Mouse (Mus musculus) macrophage (primary cell): ENCODE data around the gene Marcksl1. TPM values are rescaled to one million over a fixed set of nuclear protein-coding genes. Genes with fewer than 3 reads are reported as not detected.
"Not testable (repeated sequence)": the region's sequence is repeated elsewhere in the genome, so short reads cannot be mapped to it uniquely, and the experiment has no call there.

Experiments
- H3K27ac ChIP-seq: fragments of 350-480 bp; formaldehyde crosslinking; 2 replicates; pipeline ENCODE4 v1.9.0; 2021
- H3K36me3 ChIP-seq: fragments of 350-480 bp; formaldehyde crosslinking; 2 replicates; pipeline ENCODE4 v1.9.0; 2021; ENCODE audit errors: inconsistent target
- H3K4me3 ChIP-seq: fragments of 350-480 bp; formaldehyde crosslinking; 2 replicates; pipeline ENCODE4 v1.9.0; 2021; ENCODE audit errors: inconsistent target
- H3K79me2 ChIP-seq: fragments of 350-480 bp; formaldehyde crosslinking; 2 replicates; pipeline ENCODE4 v1.9.0; 2021; ENCODE audit errors: inconsistent target
- WGBS: methylation state at CpG from one replicate; pipeline ENCODE4 v1.1.7; 2026; ENCODE audit warnings: inconsistent platforms; ENCODE audit not compliant: missing documents; 5-methylcytosine and 5-hydroxymethylcytosine counted together
- polyA plus RNA-seq: library from polyadenylated mRNA; stranded (reverse); fragments of 250-400 nt; gene quantifications from 3 replicates; pipeline ENCODE4 v1.2.4, GENCODE M21; 2018; ENCODE audit warnings: inconsistent platforms

Marcksl1 gene
- polyA plus RNA-seq, 1 experiment from 2014 or later = 18.5 TPM

DNA sequence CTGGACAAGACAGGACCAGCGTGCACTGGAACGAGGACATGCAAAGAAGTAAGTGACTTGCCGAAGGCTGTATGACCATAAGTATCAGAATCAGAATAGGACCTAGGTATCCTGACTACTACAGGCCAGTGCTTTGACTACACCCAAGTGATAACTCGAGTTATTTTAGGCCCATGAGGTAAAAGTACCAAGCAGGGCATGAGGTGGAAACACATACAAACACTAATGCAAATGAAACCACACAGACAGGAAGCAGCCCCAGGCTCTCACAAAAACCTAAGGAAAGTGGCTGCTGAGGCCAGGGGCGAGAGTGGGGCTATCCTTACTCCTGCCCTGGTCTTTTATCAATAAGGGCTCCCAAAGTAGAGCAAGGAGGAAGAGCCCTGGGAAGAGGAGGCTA lies 12.0 kb downstream of the Marcksl1 start:
- no peak overlapping the region for H3K27ac ChIP-seq
- no peaks in the 10 kb centered on the region; the same call in 1 of the 2 replicates for H3K79me2 ChIP-seq
- H3K4me3 ChIP-seq = no peak overlapping the region
- 86% methylated on average over 5 of the region's 5 CpGs for WGBS
- H3K36me3 ChIP-seq = peaks cover 64% of the 10 kb centered on the region

DNA sequence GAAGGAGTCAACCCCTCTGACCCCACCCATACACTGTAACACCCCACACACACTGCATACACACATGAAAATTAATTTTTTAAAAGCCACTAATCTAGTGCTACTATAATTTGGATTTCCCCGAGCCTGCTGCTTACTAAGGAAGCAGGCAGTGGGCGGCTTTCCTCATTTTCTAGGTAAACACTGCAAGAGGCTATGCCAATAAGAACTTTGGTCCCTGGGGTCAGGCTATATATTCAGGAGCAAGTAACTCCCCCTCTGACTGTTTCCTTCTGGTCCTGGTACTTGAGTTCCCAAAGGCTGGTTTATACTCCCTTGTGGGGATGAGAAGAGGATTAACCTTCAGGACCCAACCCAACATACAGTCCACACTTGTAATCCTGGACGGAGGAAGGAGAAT lies 12.5 kb downstream of the Marcksl1 start:
- no peak overlapping the region for H3K27ac ChIP-seq
- peaks cover 60% of the 10 kb centered on the region for H3K36me3 ChIP-seq
- WGBS = 85% methylated on average over 3 of the region's 3 CpGs

DNA sequence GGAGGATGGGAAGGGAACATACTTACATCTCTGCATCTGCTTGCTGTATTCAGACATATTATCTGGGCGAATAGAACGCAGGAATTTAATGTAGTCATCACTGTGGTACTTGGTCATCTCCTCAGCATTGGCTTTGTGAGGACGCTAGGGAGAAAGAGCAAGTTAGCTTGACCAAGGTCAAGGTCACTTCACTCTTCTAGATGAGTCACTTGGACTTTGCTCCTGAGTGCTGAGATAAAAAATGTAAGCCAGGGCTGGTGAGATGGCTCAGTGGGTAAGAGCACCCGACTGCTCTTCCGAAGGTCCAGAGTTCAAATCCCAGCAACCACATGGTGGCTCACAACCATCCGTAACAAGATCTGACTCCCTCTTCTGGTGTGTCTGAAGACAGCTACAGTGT lies 15.5 kb downstream of the Marcksl1 start:
- not testable (repeated sequence) for H3K4me3 ChIP-seq, H3K27ac ChIP-seq, H3K79me2 ChIP-seq
- 92% methylated on average over 3 of the region's 6 CpGs for WGBS
- H3K36me3 ChIP-seq = peaks cover 45% of the 10 kb centered on the region

More for the DNA sequence above, 12.5 kb downstream of the Marcksl1 start:
- no peaks in the 10 kb centered on the region; the same call in 1 of the 2 replicates for H3K79me2 ChIP-seq
- no peak overlapping the region for H3K4me3 ChIP-seq

DNA sequence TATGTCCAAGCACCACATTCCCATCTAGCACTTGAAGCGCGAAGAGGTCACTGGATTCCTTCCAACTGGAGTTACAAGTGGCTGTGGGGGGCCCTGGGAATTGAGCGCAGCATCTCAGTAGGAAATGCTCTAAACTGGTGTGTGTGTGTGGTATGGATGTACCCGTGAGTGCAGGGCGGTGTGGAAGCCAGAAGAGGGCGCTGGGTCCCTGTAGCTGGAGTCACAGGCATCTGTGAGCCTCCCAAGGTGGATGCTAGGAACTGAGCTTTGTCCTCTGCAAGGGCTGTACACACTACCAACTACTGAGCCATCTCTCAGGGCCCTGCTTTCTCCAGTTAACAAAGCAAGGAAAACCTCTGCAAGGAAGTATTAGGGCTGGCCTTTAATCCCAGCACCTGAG lies 26.6 kb downstream of the Marcksl1 start:
- Histone ChIP-seq H3K36me3 (no peaks in the 10 kb centered on the region), H3K27ac (no peak overlapping the region), H3K4me3 (no peak overlapping the region), H3K79me2 (peaks cover 73% of the 10 kb centered on the region)
- 98% methylated on average over 5 of the region's 6 CpGs for WGBS

DNA sequence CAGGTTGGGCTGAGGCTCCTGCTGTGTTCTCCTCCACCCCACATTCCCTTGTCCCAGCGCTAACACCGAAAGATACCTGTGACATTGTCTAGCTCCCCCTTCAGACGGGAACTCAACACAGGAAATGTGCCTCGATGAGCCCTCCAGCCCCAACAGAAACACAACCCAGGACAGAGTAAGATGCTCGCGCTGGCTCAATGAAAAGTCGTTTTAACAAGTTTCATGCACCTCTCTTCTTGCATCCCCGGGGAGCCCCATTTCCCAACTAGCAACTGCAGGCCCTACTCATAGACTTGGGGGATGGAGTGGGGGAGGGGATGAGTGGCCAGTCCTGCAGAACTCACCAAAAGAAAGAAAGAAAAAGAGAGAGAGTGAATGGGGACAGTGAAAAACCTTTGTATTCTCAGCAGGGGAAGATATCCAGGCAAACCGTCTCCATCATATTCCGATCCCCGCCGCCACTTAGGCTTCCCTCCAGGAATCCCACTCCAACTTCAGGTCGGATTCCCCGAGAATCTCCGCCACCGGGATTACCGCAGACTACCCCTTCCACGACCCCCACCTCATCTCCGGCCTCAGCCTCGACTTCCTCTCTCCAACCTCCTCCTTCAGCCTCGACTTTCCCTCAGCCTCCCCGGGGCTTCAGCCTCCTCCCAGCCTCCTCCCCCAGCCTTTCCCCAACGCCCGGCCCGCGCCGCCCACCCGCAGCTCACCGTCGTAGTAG lies 28.6 kb downstream of the Marcksl1 start:
- H3K79me2 ChIP-seq = peaks cover 54% of the 10 kb centered on the region
- no peaks in the 10 kb centered on the region for H3K36me3 ChIP-seq
- H3K4me3 ChIP-seq = peak overlapping the region; percentile 96
- under 1% methylated on average over 28 of the region's 30 CpGs for WGBS
- H3K27ac ChIP-seq = peak overlapping the region; percentile 63

DNA sequence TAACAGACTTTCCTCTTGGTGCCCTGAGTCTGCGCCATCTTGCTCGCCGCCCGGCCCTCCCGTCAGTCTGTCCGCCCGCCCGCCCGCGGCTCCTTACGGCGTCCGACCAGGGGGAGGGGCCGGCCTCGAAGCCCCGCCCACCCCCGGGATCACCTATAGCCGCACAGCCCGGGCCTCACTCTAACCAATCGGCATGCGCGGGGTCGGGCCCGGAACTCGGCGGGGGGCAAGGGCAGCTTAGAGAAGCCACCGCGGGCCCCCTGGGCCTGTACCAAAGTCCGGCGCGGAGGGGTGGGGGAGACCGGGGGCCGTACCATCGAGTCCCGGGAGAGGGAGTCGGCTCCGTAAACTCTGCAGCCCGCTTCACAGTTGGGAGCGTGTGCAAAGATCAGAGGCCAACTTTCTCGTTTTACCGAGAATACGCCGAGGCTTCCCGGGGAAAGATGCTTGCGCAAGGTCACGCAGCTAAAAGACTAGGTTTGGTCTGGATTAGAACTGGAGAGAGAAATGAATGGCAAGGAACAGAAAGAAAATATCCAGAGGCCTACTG lies 29.3 kb downstream of the Marcksl1 start, which contains the start of gene Hdac1:
Gene Hdac1 (minus strand): TSS at position 122 of the 550 bp plus-strand sequence.
- under 1% methylated on average over 45 of the region's 46 CpGs for WGBS

DNA sequence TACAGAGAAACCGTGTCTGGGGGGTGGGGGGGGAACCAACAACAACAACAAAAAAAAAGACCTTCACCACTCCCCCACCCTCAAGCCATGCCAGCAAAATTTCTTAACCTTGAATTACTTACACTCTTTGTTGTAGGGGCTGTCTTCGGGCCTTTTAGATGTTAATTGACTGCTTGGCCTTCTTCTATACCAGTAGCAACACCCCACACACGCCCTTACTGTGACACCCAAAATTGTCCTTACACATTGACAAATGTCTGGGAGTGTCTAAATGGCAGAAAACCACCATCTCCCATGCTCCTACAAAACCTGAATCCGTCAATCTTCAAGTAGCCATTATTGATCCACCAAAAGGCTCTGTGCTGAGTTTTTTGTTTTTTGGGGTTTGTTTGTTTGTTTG lies 30.7 kb downstream of the Marcksl1 start:
- Histone ChIP-seq H3K27ac (no peak overlapping the region), H3K79me2 (peaks cover 33% of the 10 kb centered on the region), H3K4me3 (no peak overlapping the region), H3K36me3 (no peaks in the 10 kb centered on the region)
- WGBS = 98% methylated on average over 4 of the region's 4 CpGs

More for the DNA sequence above, 29.3 kb downstream of the Marcksl1 start, which contains the start of gene Hdac1:
- H3K36me3 ChIP-seq = no peaks in the 10 kb centered on the region
- peak within 1 kb of the TSS; percentile 69 for H3K27ac ChIP-seq
- peak within 1 kb of the TSS; percentile 96 for H3K4me3 ChIP-seq
- H3K79me2 ChIP-seq = peaks cover 48% of the 10 kb centered on the region

DNA sequence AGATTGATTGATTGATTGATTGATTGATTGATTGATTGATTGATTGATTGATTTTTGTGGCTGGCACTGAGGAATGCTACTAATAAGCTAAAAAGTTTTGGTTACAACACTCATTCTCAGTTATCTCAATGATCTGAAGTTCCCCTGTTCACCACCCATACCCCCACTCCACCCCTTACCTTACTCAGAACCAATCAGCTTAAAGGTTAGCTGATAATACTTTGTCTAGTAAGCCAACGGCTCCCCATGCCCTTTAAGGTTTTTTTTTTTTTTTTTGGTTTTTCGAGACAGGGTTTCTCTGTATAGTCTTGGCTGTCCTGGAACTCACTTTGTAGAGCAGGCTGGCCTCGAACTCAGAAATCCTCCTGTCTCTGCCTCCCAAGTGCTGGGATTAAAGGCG lies 34.2 kb downstream of the Marcksl1 start:
- not testable (repeated sequence) for H3K27ac ChIP-seq
- WGBS = 87% methylated on average over 4 of the region's 4 CpGs

DNA sequence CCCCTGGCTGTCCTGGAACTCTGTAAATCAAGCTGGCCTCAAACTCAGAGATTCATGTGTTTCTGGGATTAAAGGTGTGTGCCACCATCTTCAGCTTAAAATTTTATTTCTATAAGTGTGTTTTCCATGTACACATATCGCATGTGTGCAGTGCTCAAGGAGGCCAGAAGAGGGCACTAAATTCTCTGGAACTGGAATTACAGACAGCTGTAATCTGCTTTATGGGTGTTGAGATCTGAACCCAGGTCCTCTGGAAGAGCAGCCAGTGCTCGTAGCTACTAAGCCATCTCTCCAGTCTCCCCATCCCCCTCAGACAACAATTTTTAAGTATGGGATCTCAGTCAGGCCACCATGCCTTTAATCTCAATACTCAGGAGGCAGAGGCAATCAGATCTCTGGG lies 35.9 kb downstream of the Marcksl1 start:
- no peak overlapping the region for H3K27ac ChIP-seq
- H3K79me2 ChIP-seq = no peaks in the 10 kb centered on the region
- H3K36me3 ChIP-seq = no peaks in the 10 kb centered on the region
- no peak overlapping the region for H3K4me3 ChIP-seq
- WGBS = 78% methylated on average over 2 of the region's 2 CpGs

More for the DNA sequence above, 34.2 kb downstream of the Marcksl1 start:
- not testable (repeated sequence) for H3K79me2 ChIP-seq, H3K4me3 ChIP-seq, H3K36me3 ChIP-seq

DNA sequence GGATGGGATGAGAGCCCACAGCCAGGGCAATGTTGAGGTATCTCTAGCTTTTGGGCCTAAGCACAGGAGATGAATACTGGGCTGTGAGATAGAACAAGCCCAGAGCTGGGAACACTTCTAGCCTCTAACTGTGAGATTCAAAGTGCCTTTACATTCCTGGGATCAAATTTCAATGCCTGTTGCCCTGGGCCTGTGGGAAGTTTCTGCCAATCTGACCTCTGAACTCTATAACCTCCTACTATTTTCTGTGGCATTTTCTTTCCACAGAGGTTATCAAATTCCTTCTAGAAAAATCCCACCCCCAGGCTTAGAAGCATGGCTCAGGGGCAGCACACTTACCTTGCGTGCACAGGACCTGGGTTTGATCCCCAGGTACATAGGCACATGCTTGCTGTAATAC lies 36.9 kb downstream of the Marcksl1 start:
- no peak overlapping the region for H3K27ac ChIP-seq
- H3K79me2 ChIP-seq = no peaks in the 10 kb centered on the region
- no peak overlapping the region for H3K4me3 ChIP-seq
- no peaks in the 10 kb centered on the region for H3K36me3 ChIP-seq
- 92% methylated on average over 1 of the region's 1 CpGs for WGBS

DNA sequence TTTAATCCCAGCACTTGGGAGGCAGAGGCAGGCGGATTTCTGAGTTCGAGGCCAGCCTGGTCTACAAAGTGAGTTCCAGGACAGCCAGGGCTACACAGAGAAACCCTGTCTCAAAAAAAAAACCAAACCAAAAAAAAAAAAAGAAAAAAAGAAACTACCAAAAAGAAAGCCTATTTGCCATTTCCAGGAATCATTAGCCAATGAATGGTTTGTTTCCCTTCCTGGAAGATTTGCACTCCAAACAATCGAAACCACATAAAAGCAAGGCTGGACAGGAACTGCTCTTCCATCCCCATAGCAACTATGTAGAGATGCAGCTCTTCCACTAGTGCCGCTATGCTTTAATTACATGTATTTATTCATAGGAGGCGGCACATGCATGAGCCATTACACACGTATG lies 41.1 kb downstream of the Marcksl1 start:
- not testable (repeated sequence) for H3K36me3 ChIP-seq, H3K4me3 ChIP-seq, H3K79me2 ChIP-seq, H3K27ac ChIP-seq
- WGBS = 72% methylated on average over 4 of the region's 6 CpGs

DNA sequence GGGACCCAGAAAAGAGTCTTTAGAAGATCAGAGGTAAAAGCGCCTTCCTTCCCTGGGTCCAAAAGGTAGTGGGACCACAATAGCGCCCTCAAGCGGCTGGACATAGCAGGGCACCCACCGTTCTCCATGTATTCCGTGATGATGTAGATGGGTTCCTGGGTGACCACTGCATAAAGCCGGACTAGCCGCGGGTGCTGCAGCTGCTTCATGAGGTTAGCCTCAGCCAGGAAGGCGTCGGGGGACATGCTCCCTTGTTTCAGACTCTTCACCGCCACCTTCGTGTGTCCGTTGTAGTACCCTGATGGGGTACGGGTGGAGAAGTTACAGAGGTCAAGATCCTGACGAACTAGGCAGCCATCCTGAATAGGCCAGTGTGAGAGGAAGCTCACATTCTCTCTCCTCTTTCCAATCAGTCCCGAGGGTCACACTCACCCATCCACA lies 42.1 kb downstream of the Marcksl1 start:
- H3K79me2 ChIP-seq = no peaks in the 10 kb centered on the region
- no peak overlapping the region for H3K27ac ChIP-seq
- H3K36me3 ChIP-seq = no peaks in the 10 kb centered on the region
- H3K4me3 ChIP-seq = peak overlapping the region; percentile 40
- 4% methylated on average over 16 of the region's 16 CpGs for WGBS

DNA sequence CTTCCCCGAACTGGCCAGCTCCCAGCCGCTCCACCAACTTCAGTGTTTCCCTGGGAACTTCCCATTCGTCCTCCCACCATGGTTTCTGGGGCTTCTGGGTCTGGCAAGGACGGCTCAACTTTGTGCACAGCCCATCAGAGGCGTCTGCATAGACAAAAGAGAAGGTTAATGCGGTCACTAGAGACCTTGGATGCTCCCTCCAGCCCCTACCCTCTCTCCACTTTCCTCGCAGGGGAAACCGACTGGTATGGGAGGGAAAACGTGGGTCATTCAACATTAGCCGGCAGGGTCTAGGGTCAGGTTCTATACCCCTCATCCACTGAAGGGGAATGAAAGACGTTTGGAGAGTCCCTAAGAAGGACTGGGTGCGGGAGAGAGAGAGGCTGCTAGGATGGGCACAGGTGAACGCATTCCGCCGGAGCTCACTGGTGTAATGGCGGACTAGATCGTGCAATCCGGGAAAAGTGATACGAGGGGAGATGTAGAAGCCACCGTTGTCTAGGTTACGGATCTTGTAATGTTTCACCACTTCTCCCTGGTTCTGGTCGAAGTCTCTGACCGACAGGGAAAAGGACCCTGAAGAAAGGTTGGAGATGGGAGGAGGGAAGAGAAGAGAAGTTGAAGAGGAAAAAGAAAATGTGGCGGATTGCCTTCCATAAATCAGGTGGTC lies 42.6 kb downstream of the Marcksl1 start:
- under 1% methylated on average over 24 of the region's 24 CpGs for WGBS
- H3K79me2 ChIP-seq = no peaks in the 10 kb centered on the region
- H3K27ac ChIP-seq = no peak overlapping the region
- no peaks in the 10 kb centered on the region for H3K36me3 ChIP-seq
- peak overlapping the region; percentile 40 for H3K4me3 ChIP-seq

DNA sequence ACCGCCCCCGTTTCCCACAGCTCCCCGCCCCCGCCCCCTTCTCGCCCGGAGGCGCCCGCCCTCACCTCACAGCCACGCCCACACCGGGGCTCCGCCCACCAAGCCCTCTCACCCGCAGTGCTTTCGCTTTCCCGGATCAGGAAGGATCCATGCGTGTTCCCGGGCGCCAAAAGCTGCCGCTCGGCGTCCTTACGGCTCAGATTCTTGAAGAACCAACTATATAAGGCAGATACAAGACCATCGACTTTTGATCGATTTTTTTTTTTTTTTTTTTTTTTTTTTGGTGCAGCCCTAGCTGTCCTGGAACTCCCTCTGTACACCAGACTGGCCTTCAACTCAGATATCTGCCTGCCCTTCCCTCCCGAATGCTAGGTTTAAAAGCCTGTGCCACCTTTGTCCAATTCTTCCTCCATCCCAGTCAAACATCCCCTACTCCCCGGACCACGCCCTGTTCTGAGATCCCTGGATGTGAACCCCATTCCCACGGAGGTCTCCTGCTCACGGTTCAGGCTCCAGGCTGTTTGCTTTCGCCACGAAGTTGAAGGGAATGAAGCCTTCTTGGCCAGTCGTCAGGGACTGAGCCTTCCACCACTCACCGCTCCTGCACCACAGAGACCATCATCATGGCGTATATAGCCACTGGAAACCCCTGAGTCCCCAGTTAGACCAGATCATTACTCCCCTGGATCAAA lies 43.3 kb downstream of the Marcksl1 start:
- H3K36me3 ChIP-seq = no peaks in the 10 kb centered on the region
- WGBS = 9% methylated on average over 33 of the region's 33 CpGs

More for the DNA sequence above, 43.3 kb downstream of the Marcksl1 start:
- Histone ChIP-seq H3K27ac (peak overlapping the region; percentile 37), H3K79me2 (no peaks in the 10 kb centered on the region), H3K4me3 (peak overlapping the region; percentile 40)
